Mouse (Mus musculus) kidney, postnatal 0 days (tissue): ENCODE measurements around the gene Ralgds. TPM values are rescaled to one million over a fixed set of nuclear protein-coding genes. Genes with fewer than 3 reads are reported as not detected.

ENCODE experiments used
- ATAC-seq: fragments of 200-750 bp; cut with Nextera tagmentation; replicated peaks from 2 replicates; pipeline ENCODE4 v1.8.0; 2017; ENCODE audit warnings: low read depth, moderate number of reproducible peaks, moderate TSS enrichment, moderate library complexity; ENCODE audit not compliant: low FRiP score
- DNase-seq: peaks from one replicate; pipeline ENCODE4 v3.0.0-alpha.2; 2016; ENCODE audit warnings: low spot score
- H3K27ac ChIP-seq: fragments of 300-500 bp; sonication (generic); 2 replicates; pipeline ENCODE4 v1.5.1; 2014; ENCODE audit warnings: mild to moderate bottlenecking
- H3K27me3 ChIP-seq: fragments of 300-500 bp; sonication (generic); 2 replicates; pipeline ENCODE4 v1.6.1; 2014; ENCODE audit warnings: low read length, mixed read lengths; ENCODE audit not compliant: insufficient read depth
- H3K36me3 ChIP-seq: fragments of 300-500 bp; sonication (generic); 2 replicates; pipeline ENCODE4 v1.6.1; 2014; ENCODE audit warnings: low read length, mixed read lengths; ENCODE audit not compliant: insufficient read depth
- H3K4me1 ChIP-seq: fragments of 300-500 bp; sonication (generic); replicated peaks from 2 replicates; pipeline ENCODE4 v1.6.1; 2014; ENCODE audit warnings: antibody characterized with exemption, low read length, mixed read lengths; ENCODE audit not compliant: insufficient read depth
- H3K4me2 ChIP-seq: fragments of 300-500 bp; sonication (generic); 2 replicates; pipeline ENCODE4 v1.6.1; 2014; ENCODE audit warnings: mild to moderate bottlenecking, low read length, moderate library complexity, mixed read lengths
- H3K4me3 ChIP-seq: fragments of 300-500 bp; sonication (generic); replicated peaks from 2 replicates; pipeline ENCODE4 v1.5.1; 2014; ENCODE audit warnings: low read depth, low read length
- H3K9ac ChIP-seq: fragments of 300-500 bp; sonication (generic); 2 replicates; pipeline ENCODE4 v1.6.1; 2014; ENCODE audit warnings: low read depth, low read length
- H3K9me3 ChIP-seq: fragments of 300-500 bp; sonication (generic); replicated peaks from 2 replicates; pipeline ENCODE4 v1.6.1; 2016; ENCODE audit warnings: low read length, inconsistent platforms, mixed read lengths
- CTCF ChIP-seq: IDR thresholded peaks from 2 replicates; pipeline ENCODE4 v1.5.1; 2016; ENCODE audit warnings: antibody characterized with exemption, low read depth, mild to moderate bottlenecking, moderate library complexity
- WGBS: fragments of 180-500 bp; shearing (Covaris S2); extraction: QIAGEN DNeasy Blood & Tissue Kit; methylation state at CpG from one replicate; pipeline ENCODE4 v1.1.7; 2014; 5-methylcytosine and 5-hydroxymethylcytosine counted together
- polyA plus RNA-seq: library from polyadenylated mRNA; unstranded; fragments of >200 nt; fragmentation: Nextera tagmentation; extraction: Ambion mirVana; gene quantifications from 2 replicates; pipeline ENCODE4 v1.2.1, GENCODE M21; 2015

Ralgds gene
- polyA plus RNA-seq, 1 experiment from 2014 or later = 18.1 TPM

DNA sequence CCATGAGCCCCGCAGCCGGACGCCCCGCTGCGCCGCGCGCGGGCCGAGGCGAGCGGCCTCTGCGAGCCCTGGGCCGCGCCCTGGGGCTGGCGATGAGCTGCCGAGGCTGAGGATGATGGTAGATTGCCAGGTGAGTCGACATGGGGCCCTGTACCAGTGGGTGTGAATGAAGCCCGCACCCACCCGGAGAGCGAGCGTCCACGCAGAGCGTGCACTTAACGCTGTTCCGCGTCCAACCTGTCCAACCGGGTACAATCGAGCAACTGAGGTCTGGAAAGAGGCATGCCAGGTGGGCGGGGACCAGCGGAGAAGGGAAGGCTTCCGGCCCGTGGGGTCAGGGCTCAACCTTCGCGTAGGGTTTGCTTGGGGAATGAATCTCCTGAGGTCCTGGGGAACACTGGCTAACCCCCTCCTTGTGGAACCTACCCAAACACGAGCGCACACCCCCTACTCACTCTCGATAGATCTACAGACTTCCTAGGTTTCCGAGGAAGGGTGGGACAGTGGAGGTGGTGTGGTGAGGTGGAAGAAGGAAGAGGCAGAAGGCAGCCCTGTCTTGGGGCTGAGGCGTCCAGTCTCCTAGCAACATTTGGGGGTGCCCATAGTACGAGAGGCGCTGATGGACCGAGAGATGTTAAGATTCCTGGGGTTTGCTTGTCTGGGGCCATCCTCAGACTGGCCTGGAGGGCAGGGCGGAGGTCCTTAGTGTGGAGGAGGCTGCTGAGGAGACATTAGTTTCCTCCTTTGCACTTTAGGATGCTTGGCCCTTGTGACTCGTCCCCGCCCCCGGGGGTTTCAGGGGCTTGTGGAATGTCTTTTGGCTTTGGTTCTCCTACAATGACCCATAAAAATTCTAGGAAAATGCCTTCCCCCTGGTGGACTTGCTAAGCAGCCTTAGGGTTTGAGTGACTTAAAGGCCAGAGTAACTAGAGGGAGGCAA lies 776 bp downstream of the Ralgds start:
- no peak for TF ChIP-seq CTCF
- Histone ChIP-seq H3K9me3 (no peaks in the 10 kb centered on the region), H3K27me3 (no peaks in the 10 kb centered on the region), H3K9ac (peak overlapping the region; percentile 83), H3K4me3 (peak overlapping the region; percentile 67), H3K4me1 (peaks cover 16% of the 10 kb centered on the region), H3K4me2 (peak overlapping the region; percentile 97), H3K27ac (peak overlapping the region; percentile 71), H3K36me3 (no peaks in the 10 kb centered on the region)
- ATAC-seq = peak; percentile 27; the same call in 1 of the 2 replicates
- 4% methylated on average over 47 of the region's 47 CpGs for WGBS
- peak; percentile 40 for DNase-seq

- 0 out of 2 replicates have a peak overlapping the region, but pooled peaks have one; percentile 83 for H3K9ac ChIP-seq
These were observed 1.6 kb downstream of the Ralgds start for GRCm38 (mm10) chr2:28514489-28514888.

GRCm38 (mm10) chr2:28517206-28517909 lies 4.4 kb downstream of the Ralgds start:
- no peak overlapping the region for H3K4me3 ChIP-seq
- H3K27ac ChIP-seq = 0 out of 2 replicates have a peak overlapping the region, but pooled peaks have one; percentile 13
- no peak overlapping the region for H3K4me2 ChIP-seq
- peak; percentile 62 for ATAC-seq
- no peaks in the 10 kb centered on the region for H3K27me3 ChIP-seq
- H3K9me3 ChIP-seq = no peaks in the 10 kb centered on the region
- no peak overlapping the region for H3K9ac ChIP-seq
- WGBS = 51% methylated on average over 5 of the region's 5 CpGs
- peak; percentile 88 for TF ChIP-seq CTCF
- H3K36me3 ChIP-seq = no peaks in the 10 kb centered on the region
- H3K4me1 ChIP-seq = peaks cover 16% of the 10 kb centered on the region
- peak; percentile 84 for DNase-seq

More at GRCm38 (mm10) chr2:28514489-28514888, 1.6 kb downstream of the Ralgds start:
- H3K9me3 ChIP-seq = no peaks in the 10 kb centered on the region
- no peak overlapping the region for H3K27ac ChIP-seq
- ATAC-seq = no peak; the same call in 1 of the 2 replicates
- WGBS = 25% methylated on average over 5 of the region's 5 CpGs
- H3K4me1 ChIP-seq = peaks cover 16% of the 10 kb centered on the region
- DNase-seq = peak; percentile 93
- H3K4me2 ChIP-seq = peak overlapping the region; percentile 97
- no peaks in the 10 kb centered on the region for H3K27me3 ChIP-seq
- peak; percentile 97 for TF ChIP-seq CTCF
- peak overlapping the region; percentile 67; the same call in 1 of the 2 replicates for H3K4me3 ChIP-seq
- H3K36me3 ChIP-seq = no peaks in the 10 kb centered on the region

GRCm38 (mm10) chr2:28518231-28518630 lies 5.3 kb downstream of the Ralgds start:
- Histone ChIP-seq H3K4me2 (no peak overlapping the region), H3K27me3 (no peaks in the 10 kb centered on the region), H3K9ac (no peak overlapping the region), H3K4me3 (no peak overlapping the region), H3K9me3 (no peaks in the 10 kb centered on the region), H3K36me3 (no peaks in the 10 kb centered on the region), H3K27ac (no peak overlapping the region), H3K4me1 (peaks cover 16% of the 10 kb centered on the region)
- DNase-seq (no peak), ATAC-seq (no peak)
- no peak for TF ChIP-seq CTCF
- WGBS = 65% methylated on average over 2 of the region's 2 CpGs

GRCm38 (mm10) chr2:28520581-28520980 lies 7.7 kb downstream of the Ralgds start:
- ATAC-seq = no peak
- no peak overlapping the region for H3K9ac ChIP-seq
- peaks cover 21% of the 10 kb centered on the region; the same call in 1 of the 2 replicates for H3K4me1 ChIP-seq

DNA sequence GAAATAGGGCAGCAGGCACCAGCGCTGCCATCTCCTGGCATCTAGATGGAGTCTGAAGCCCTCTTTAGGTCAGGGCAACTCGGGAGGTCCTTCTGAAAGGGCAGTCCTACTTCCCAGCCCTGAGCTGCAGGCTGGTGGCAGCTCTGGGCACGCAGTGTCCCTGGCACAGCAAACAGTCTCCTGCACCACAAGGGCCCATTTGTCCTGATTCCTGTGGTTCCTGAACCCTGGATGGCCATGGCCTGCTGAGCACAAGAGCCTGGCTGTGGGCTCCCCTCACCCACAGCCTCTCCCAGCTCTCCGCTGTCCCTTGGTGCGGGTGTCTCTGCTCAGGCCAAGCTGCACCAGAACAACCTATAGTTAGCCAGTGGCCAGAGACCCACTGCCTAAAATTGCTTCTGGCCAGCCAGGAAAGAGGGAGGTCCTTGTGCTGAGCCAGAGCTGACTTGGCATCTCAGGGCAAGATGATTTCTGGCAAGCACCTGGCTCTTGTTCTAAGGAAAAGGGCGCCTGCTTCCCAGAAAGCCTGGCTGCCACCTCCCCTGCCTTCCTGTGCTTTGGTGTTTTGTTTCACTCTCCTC lies 8.7 kb downstream of the Ralgds start:
- H3K36me3 ChIP-seq = no peaks in the 10 kb centered on the region
- TF ChIP-seq CTCF = no peak
- H3K4me1 ChIP-seq = peaks cover 28% of the 10 kb centered on the region; the same call in 1 of the 2 replicates
- H3K9me3 ChIP-seq = no peaks in the 10 kb centered on the region
- no peak overlapping the region for H3K9ac ChIP-seq
- H3K4me2 ChIP-seq = no peak overlapping the region
- H3K27ac ChIP-seq = no peak overlapping the region
- H3K27me3 ChIP-seq = no peaks in the 10 kb centered on the region
- DNase-seq (no peak), ATAC-seq (no peak)
- 70% methylated on average over 6 of the region's 6 CpGs for WGBS
- H3K4me3 ChIP-seq = no peak overlapping the region

More at GRCm38 (mm10) chr2:28520581-28520980, 7.7 kb downstream of the Ralgds start:
- Histone ChIP-seq H3K27ac (no peak overlapping the region), H3K4me2 (no peak overlapping the region), H3K9me3 (no peaks in the 10 kb centered on the region), H3K36me3 (no peaks in the 10 kb centered on the region), H3K4me3 (no peak overlapping the region), H3K27me3 (no peaks in the 10 kb centered on the region)
- no peak for DNase-seq
- 83% methylated on average over 5 of the region's 5 CpGs for WGBS
- TF ChIP-seq CTCF = no peak
